Mouse (Mus musculus): ENCODE results near the gene Atrn.

Atrn gene

GRCm38 (mm10) chr2:131040854-131041825 is 134.8 kb downstream of the Atrn start:
- peak in 1 of 2 experiments; percentile 33 for DNase-seq

- no peak for DNase-seq
Observed at GRCm38 (mm10) chr2:131042988-131043387, 136.7 kb downstream of the Atrn start, which contains the start of gene Gfra4. TSS of gene Gfra4 (minus strand) at chr2:131043088.

- peak in 1 of 2 experiments; percentile 19 for DNase-seq
Observed at GRCm38 (mm10) chr2:131044354-131044852, 138.1 kb downstream of the Atrn start.

GRCm38 (mm10) chr2:131044989-131045720 is 138.9 kb downstream of the Atrn start:
- peak; percentile 30 to 45 for DNase-seq

- DNase-seq, result no peak
Observed at GRCm38 (mm10) chr2:131046025-131046424, 139.7 kb downstream of the Atrn start.

- DNase-seq, result no peak
Observed at GRCm38 (mm10) chr2:131052043-131052442, 145.7 kb downstream of the Atrn start.

GRCm38 (mm10) chr2:131052862-131053418 is 146.6 kb downstream of the Atrn start:
- DNase-seq, result no peak

GRCm38 (mm10) chr2:131053851-131054645 is 147.8 kb downstream of the Atrn start:
- DNase-seq, result peak in 1 of 2 experiments; percentile 28

GRCm38 (mm10) chr2:131054646-131055264 is 148.5 kb downstream of the Atrn start:
- no peak for DNase-seq

GRCm38 (mm10) chr2:131055631-131056030 is 149.3 kb downstream of the Atrn start:
- DNase-seq, result peak; percentile 29 to 77

GRCm38 (mm10) chr2:131056191-131056590 is 149.9 kb downstream of the Atrn start:
- peak in 1 of 2 experiments; percentile 49 for DNase-seq

- DNase-seq, result no peak
Observed at GRCm38 (mm10) chr2:131058672-131059071, 152.4 kb downstream of the Atrn start.

- peak; percentile 55 to 73 for DNase-seq
Observed at GRCm38 (mm10) chr2:131059377-131059776, 153.1 kb downstream of the Atrn start.

GRCm38 (mm10) chr2:131059781-131060540 is 153.7 kb downstream of the Atrn start:
- no peak for DNase-seq

GRCm38 (mm10) chr2:131060784-131061183 is 154.5 kb downstream of the Atrn start:
- no peak for DNase-seq

GRCm38 (mm10) chr2:131061607-131062006 is 155.3 kb downstream of the Atrn start:
- no peak for DNase-seq

- peak in 1 of 2 experiments; percentile 29 for DNase-seq
Observed at GRCm38 (mm10) chr2:131063404-131063864, 157.1 kb downstream of the Atrn start, which contains the start of gene Adam33. TSS of gene Adam33 (minus strand) at chr2:131063814.

GRCm38 (mm10) chr2:131066342-131066741 is 160.0 kb downstream of the Atrn start:
- no peak for DNase-seq

GRCm38 (mm10) chr2:131067481-131067880 is 161.2 kb downstream of the Atrn start:
- DNase-seq, result peak; percentile 19 to 49

GRCm38 (mm10) chr2:131072536-131072935 is 166.2 kb downstream of the Atrn start:
- DNase-seq, result no peak
